Mouse (Mus musculus): ENCODE results near the gene Vps51. TPM values are rescaled to one million over a fixed set of nuclear protein-coding genes. Genes with fewer than 3 reads are reported as not detected.
A peak's percentile ranks its signal among the peaks of the same experiment; 100 is the strongest.

Gene Vps51
- polyA plus RNA-seq, 1 experiment from 2014 or later: 59.1 TPM

DNA sequence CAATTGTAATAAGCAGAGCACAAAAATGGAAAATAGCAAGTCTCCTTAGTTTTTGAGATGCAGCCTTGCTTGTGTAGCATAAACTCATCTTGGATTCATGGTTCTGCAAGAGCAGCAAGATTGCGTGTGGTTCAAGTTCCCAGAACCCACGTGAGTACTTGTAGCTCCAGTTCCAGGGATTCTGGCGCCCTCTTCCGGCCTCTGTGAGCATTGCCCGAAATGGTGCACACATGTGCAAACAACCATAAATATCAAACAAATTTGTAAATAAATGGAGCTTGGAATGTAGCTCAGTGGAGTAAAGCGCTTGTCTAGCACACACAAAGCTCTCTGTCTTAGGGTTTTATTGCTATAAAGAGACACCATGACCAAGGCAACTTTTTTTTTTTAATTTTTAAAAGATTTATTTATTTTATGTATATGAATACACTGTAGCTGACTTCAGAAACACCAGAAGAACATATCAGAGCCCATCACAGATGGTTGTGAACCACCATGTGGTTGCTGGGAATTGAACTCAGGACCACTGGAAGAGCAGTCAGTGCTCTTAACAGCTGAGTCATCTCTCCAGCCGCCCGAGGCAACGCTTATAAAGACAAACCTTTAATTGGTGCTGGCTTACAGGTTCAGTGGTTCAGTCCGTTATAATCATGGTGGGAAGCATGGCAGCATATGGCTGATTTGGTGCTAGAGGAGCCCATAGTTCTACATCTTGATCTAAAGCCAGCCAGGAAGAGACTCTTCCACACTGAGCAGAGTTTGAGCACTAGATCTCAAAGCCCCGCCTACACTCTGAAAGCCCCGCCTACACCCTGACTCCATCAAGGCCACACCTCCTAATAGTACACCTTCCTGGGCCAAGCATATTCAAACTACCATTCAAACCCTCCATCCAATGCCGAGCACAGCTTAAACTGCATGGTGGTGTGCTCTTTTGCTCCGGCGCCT is 58.6 kb downstream of the Vps51 start:
- DNase-seq (ENCODE audit: low spot score) (peak; percentile 85), ATAC-seq (ENCODE audit: insufficient read depth, low FRiP score, low TSS enrichment) (no peak; the same call in 1 of the 2 replicates)
- Histone ChIP-seq H3K27me3 (ENCODE audit: control insufficient read depth, insufficient read depth, low read length) (peaks cover 20% of the 10 kb centered on the region), H3K4me2 (ENCODE audit: low read depth) (no peak overlapping the region), H3K36me3 (ENCODE audit: control insufficient read depth, insufficient read depth, low read length) (no peaks in the 10 kb centered on the region), H3K9ac (ENCODE audit: low read length) (no peak overlapping the region), H3K4me1 (ENCODE audit: control insufficient read depth, insufficient read depth, low read length) (peaks cover 4% of the 10 kb centered on the region; the same call in 1 of the 2 replicates), H3K4me3 (ENCODE audit: low read depth, low read length) (no peak overlapping the region), H3K9me3 (ENCODE audit: control insufficient read depth, low read length) (no peaks in the 10 kb centered on the region), H3K27ac (ENCODE audit: low read depth, low read length) (no peak overlapping the region)
- WGBS: 30% methylated on average over 15 of the region's 15 CpGs

Small RNAs within 50 kb of the gene (microRNA-seq; reads per million reads assigned to microRNA genes)
- gene Mir6988: 1.8 reads per million

Other genes starting within 250 kb of the Vps51 start
- 19.9 and 20.7 TPM in 2 replicates for gene Frmd8, start 202.0 kb downstream of the Vps51 start, polyA plus RNA-seq (2014; fragmentation: Nextera tagmentation; extraction: Ambion mirVana)
- gene Slc25a45, start 199.4 kb downstream of the Vps51 start, polyA plus RNA-seq (2014; fragmentation: Nextera tagmentation; extraction: Ambion mirVana): 0.74 and 1.7 TPM in 2 replicates
- 5.7 and 6.6 TPM in 2 replicates for gene Tigd3, start 183.1 kb downstream of the Vps51 start, polyA plus RNA-seq (2014; fragmentation: Nextera tagmentation; extraction: Ambion mirVana)
- gene Dpf2, start 164.2 kb downstream of the Vps51 start, polyA plus RNA-seq (2014; fragmentation: Nextera tagmentation; extraction: Ambion mirVana): 195 and 225 TPM in 2 replicates
- 3.9 and 4.0 TPM in 2 replicates for gene Cdc42ep2, start 152.4 kb downstream of the Vps51 start, polyA plus RNA-seq (2014; fragmentation: Nextera tagmentation; extraction: Ambion mirVana)
- gene Pola2, start 113.0 kb downstream of the Vps51 start, polyA plus RNA-seq (2014; fragmentation: Nextera tagmentation; extraction: Ambion mirVana): 75.2 and 79.9 TPM in 2 replicates
- gene Slc22a20, start 91.1 kb downstream of the Vps51 start, polyA plus RNA-seq (2014; fragmentation: Nextera tagmentation; extraction: Ambion mirVana): not detected in 2 replicates
- gene Capn1, start 61.3 kb downstream of the Vps51 start, polyA plus RNA-seq (2014; fragmentation: Nextera tagmentation; extraction: Ambion mirVana): 3.4 and 4.4 TPM in 2 replicates
- gene Syvn1, start 30.7 kb downstream of the Vps51 start, polyA plus RNA-seq (2014; fragmentation: Nextera tagmentation; extraction: Ambion mirVana): 34.4 and 36.7 TPM in 2 replicates
- gene Mrpl49, start 19.4 kb downstream of the Vps51 start, polyA plus RNA-seq (2014; fragmentation: Nextera tagmentation; extraction: Ambion mirVana): 81.9 and 84.8 TPM in 2 replicates
- 789 and 790 TPM in 2 replicates for gene Fau, start 19.4 kb downstream of the Vps51 start, polyA plus RNA-seq (2014; fragmentation: Nextera tagmentation; extraction: Ambion mirVana)
- gene Znhit2, start 16.0 kb downstream of the Vps51 start, polyA plus RNA-seq (2014; fragmentation: Nextera tagmentation; extraction: Ambion mirVana): 36.7 and 40.0 TPM in 2 replicates
- 39.6 and 42.9 TPM in 2 replicates for gene Tm7sf2, start 8.9 kb downstream of the Vps51 start, polyA plus RNA-seq (2014; fragmentation: Nextera tagmentation; extraction: Ambion mirVana)
- gene Tmem262, start 2.8 kb upstream of the Vps51 start, polyA plus RNA-seq (2014; fragmentation: Nextera tagmentation; extraction: Ambion mirVana): not detected in 2 replicates
- gene Gm28374, start 5.0 kb upstream of the Vps51 start, polyA plus RNA-seq (2014; fragmentation: Nextera tagmentation; extraction: Ambion mirVana): 0.88 and 1.3 TPM in 2 replicates
- 74.3 and 76.8 TPM in 2 replicates for gene Zfpl1, start 7.7 kb upstream of the Vps51 start, polyA plus RNA-seq (2014; fragmentation: Nextera tagmentation; extraction: Ambion mirVana)
- 46.0 and 48.4 TPM in 2 replicates for gene Cdca5, start 7.8 kb upstream of the Vps51 start, polyA plus RNA-seq (2014; fragmentation: Nextera tagmentation; extraction: Ambion mirVana)
- gene AC131692.1, start 17.2 kb upstream of the Vps51 start, polyA plus RNA-seq (2014; fragmentation: Nextera tagmentation; extraction: Ambion mirVana): not detected in 2 replicates
- gene Naaladl1, start 28.6 kb upstream of the Vps51 start, polyA plus RNA-seq (2014; fragmentation: Nextera tagmentation; extraction: Ambion mirVana): 0.53 and 0.77 TPM in 2 replicates
- 62.6 and 66.1 TPM in 2 replicates for gene Sac3d1, start 41.4 kb upstream of the Vps51 start, polyA plus RNA-seq (2014; fragmentation: Nextera tagmentation; extraction: Ambion mirVana)
- 34.5 and 36.9 TPM in 2 replicates for gene Snx15, start 51.1 kb upstream of the Vps51 start, polyA plus RNA-seq (2014; fragmentation: Nextera tagmentation; extraction: Ambion mirVana)
- gene Batf2, start 63.8 kb upstream of the Vps51 start, polyA plus RNA-seq (2014; fragmentation: Nextera tagmentation; extraction: Ambion mirVana): not detected in 2 replicates
- gene Arl2, start 64.3 kb upstream of the Vps51 start, polyA plus RNA-seq (2014; fragmentation: Nextera tagmentation; extraction: Ambion mirVana): 82.6 and 95.1 TPM in 2 replicates
- gene Majin, start 107.2 kb upstream of the Vps51 start, polyA plus RNA-seq (2014; fragmentation: Nextera tagmentation; extraction: Ambion mirVana): not detected in 2 replicates
- gene Gpha2, start 149.1 kb upstream of the Vps51 start, polyA plus RNA-seq (2014; fragmentation: Nextera tagmentation; extraction: Ambion mirVana): 0.44 and 0.87 TPM in 2 replicates
- gene Ppp2r5b, start 158.6 kb upstream of the Vps51 start, polyA plus RNA-seq (2014; fragmentation: Nextera tagmentation; extraction: Ambion mirVana): 47.4 and 61.2 TPM in 2 replicates
- gene Atg2a, start 164.4 kb upstream of the Vps51 start, polyA plus RNA-seq (2014; fragmentation: Nextera tagmentation; extraction: Ambion mirVana): 13.3 and 13.8 TPM in 2 replicates
- 71.9 and 82.2 TPM in 2 replicates for gene Ehd1, start 199.5 kb upstream of the Vps51 start, polyA plus RNA-seq (2014; fragmentation: Nextera tagmentation; extraction: Ambion mirVana)
- 0.42 and 0.58 TPM in 2 replicates for gene Cdc42bpg, start 229.2 kb upstream of the Vps51 start, polyA plus RNA-seq (2014; fragmentation: Nextera tagmentation; extraction: Ambion mirVana)

Data from neural tube, embryonic 11.5 days (tissue).